Mouse (Mus musculus) adrenal gland, adult 18-20 months (tissue): ENCODE results near the gene Rnh1. TPM values are rescaled to one million over a fixed set of nuclear protein-coding genes. Genes with fewer than 3 reads are reported as not detected.

Source experiments
- DNase-seq, 2 experiments: peaks; one replicate each; pipeline ENCODE4 v3.0.0; 2021 to 2022; ENCODE audit warnings: low spot score in 2 of 2
- long read RNA-seq, 2 experiments: library from polyadenylated mRNA; stranded (forward); transcript quantifications; one replicate each; pipeline ENCODE4 v2.0.0; 2021
- total RNA-seq, 2 experiments: library from RNA; stranded (reverse); gene quantifications; 1 replicate in 1 of 2; 2 replicates in 1 of 2; pipeline ENCODE4 v1.2.3; 2021

Gene Rnh1
- 100 to 1,000 TPM; 218 to 327 TPM for total RNA-seq
- long read RNA-seq, experiment 1, transcript Rnh1-204 (10 exons, 1,658 nt) = minor isoform, 7 of 189 reads
- long read RNA-seq, experiment 1, transcript Rnh1-202 (10 exons, 1,656 nt) = minor isoform, 58 of 189 reads
- long read RNA-seq, experiment 1, transcript Rnh1-201 (10 exons, 2,091 nt) = major isoform, 106 of 189 reads
- long read RNA-seq, experiment 1, partial matches to known transcripts = 15 of 189 reads
- long read RNA-seq, experiment 1, other reads (novel, unspliced or antisense) = 3 of 189 reads
- long read RNA-seq, experiment 2, transcript Rnh1-201 (10 exons, 2,091 nt) = major isoform, 392 of 748 reads
- long read RNA-seq, experiment 2, transcript Rnh1-204 (10 exons, 1,658 nt) = minor isoform, 28 of 748 reads
- long read RNA-seq, experiment 2, transcript Rnh1-202 (10 exons, 1,656 nt) = minor isoform, 251 of 748 reads
- long read RNA-seq, experiment 2, partial matches to known transcripts = 65 of 748 reads
- long read RNA-seq, experiment 2, other reads (novel, unspliced or antisense) = 12 of 748 reads

- peak; percentile 86 to 87 for DNase-seq
Observed at GRCm38 (mm10) chr7:141172116-141173006, at the start of gene Rnh1. Gene Rnh1 (minus strand): TSS chr7:141172857.

- no peak for DNase-seq
Observed at GRCm38 (mm10) chr7:141222126-141222467, 49.4 kb upstream of the Rnh1 start.

GRCm38 (mm10) chr7:141221249-141222125 lies 48.8 kb upstream of the Rnh1 start:
- DNase-seq = peak; percentile 89 to 90

- DNase-seq = no peak
Observed at GRCm38 (mm10) chr7:141220377-141220776, 47.7 kb upstream of the Rnh1 start.

- no peak for DNase-seq
Observed at GRCm38 (mm10) chr7:141219558-141220099, 47.0 kb upstream of the Rnh1 start.

- DNase-seq = no peak
Observed at GRCm38 (mm10) chr7:141218557-141219133, 46.0 kb upstream of the Rnh1 start.

- no peak for DNase-seq
Observed at GRCm38 (mm10) chr7:141218141-141218540, 45.5 kb upstream of the Rnh1 start.

- no peak for DNase-seq
Observed at GRCm38 (mm10) chr7:141217343-141218013, 44.8 kb upstream of the Rnh1 start.

- DNase-seq = no peak
Observed at GRCm38 (mm10) chr7:141216894-141217293, 44.2 kb upstream of the Rnh1 start.

- peak; percentile 29 to 43 for DNase-seq
Observed at GRCm38 (mm10) chr7:141215880-141216733, 43.5 kb upstream of the Rnh1 start.

GRCm38 (mm10) chr7:141215101-141215879 lies 42.6 kb upstream of the Rnh1 start, which contains the start of gene Rassf7:
Gene Rassf7 (plus strand): TSS chr7:141215860.
- DNase-seq = peak; percentile 81 to 83

- no peak for DNase-seq
Observed at GRCm38 (mm10) chr7:141214310-141214709, 41.7 kb upstream of the Rnh1 start.

GRCm38 (mm10) chr7:141213605-141214235 lies 41.1 kb upstream of the Rnh1 start, which contains the start of gene Lmntd2:
Gene Lmntd2 (minus strand): TSS chr7:141214080.
- DNase-seq = no peak

- DNase-seq = no peak
Observed at GRCm38 (mm10) chr7:141213133-141213532, 40.5 kb upstream of the Rnh1 start.

GRCm38 (mm10) chr7:141210606-141211131 lies 38.0 kb upstream of the Rnh1 start:
- DNase-seq = no peak

- DNase-seq = no peak
Observed at GRCm38 (mm10) chr7:141210137-141210536, 37.5 kb upstream of the Rnh1 start.

- DNase-seq = no peak
Observed at GRCm38 (mm10) chr7:141209526-141209925, 36.9 kb upstream of the Rnh1 start.
